Mouse (Mus musculus) olfactory bulb, adult 2 months (tissue): ENCODE results near the gene Bmp2k.

ENCODE experiments used
- CTCF ChIP-seq: fragments of 200-500 bp; IDR thresholded peaks from 2 replicates; pipeline ENCODE4 v1.5.1; 2012; ENCODE audit warnings: low read depth, mild to moderate bottlenecking, low read length, moderate library complexity; ENCODE audit not compliant: insufficient read depth
- POLR2A ChIP-seq: fragments of 200-500 bp; IDR thresholded peaks from 2 replicates; pipeline ENCODE4 v1.6.1; 2012; ENCODE audit warnings: mild to moderate bottlenecking, low read depth, low read length, moderate library complexity; ENCODE audit not compliant: insufficient read depth

GRCm38 (mm10) chr5:97056359-97056758 lies 58.9 kb downstream of the Bmp2k start:
- no peak for TF ChIP-seq CTCF
- TF ChIP-seq POLR2A = no peak
